Comparison of ENCODE assay signal across 8 mouse cellular contexts in the genomic region with DNA sequence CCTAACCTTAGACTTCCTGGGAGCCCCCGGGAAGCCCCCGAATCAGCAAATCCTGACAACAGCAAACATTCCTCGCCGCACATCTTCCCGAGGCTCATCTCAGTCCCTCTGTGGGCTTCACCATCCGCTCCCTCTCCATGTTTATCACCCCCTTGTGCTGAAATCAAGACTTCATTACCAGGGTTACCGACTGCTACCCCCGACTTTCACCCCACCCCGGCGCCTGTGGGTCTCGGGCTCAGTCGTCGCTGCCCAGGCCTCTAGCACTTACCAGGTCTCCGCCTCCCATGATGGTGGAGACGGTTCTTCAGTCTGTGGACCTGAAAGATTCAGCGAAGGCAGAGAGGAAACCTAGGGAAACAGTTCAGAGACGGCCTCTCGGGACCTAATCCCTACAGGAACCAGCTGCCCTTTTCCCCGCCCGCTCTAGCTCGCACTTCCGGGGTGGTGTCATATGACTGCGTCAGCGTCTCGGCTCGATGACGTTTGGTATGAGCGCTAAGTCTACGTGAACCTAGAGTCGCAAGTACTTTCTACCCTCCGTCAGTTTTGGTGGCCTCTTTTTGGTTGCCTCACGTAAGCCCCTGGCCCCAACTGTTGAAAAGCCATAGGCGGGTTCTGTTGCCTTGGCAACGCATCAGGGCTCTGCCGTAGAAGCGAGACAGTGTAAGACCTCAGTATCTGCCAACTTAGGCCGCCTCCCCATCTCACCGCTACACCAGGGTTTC. TPM values are rescaled to one million over a fixed set of nuclear protein-coding genes. Genes with fewer than 3 reads are reported as not detected.
DNase-seq lines count a peak whose midpoint lies in the region; ATAC-seq and TF ChIP-seq lines count a peak whose summit lies in the region.

A gene (minus strand): TSS at position 403 of the 728 bp plus-strand sequence.

- H3K9ac ChIP-seq in ES-E14 (ENCODE audit: insufficient read depth, low read depth, low read length, poor library complexity, severe bottlenecking), result peak within 1 kb of the TSS; percentile 87
- H3K9ac ChIP-seq in forebrain, embryonic 15.5 days (replicated peaks), result peak within 1 kb of the TSS; percentile 93

- no peaks in the 10 kb centered on the region for H3K9me3 ChIP-seq in ES-E14 (ENCODE audit: control insufficient read depth, insufficient read depth, low read depth, low read length)
- H3K9me3 ChIP-seq in forebrain, embryonic 15.5 days, result no peaks in the 10 kb centered on the region

- peak within 1 kb of the TSS; percentile 80 to 87 for H3K4me3 ChIP-seq in ES-E14 (ENCODE audit: insufficient read depth in 1 of 2, low read depth in 1 of 2, low read length in 2 of 2, poor library complexity in 1 of 2, severe bottlenecking in 1 of 2)
- H3K4me3 ChIP-seq in forebrain, embryonic 15.5 days, result peak within 1 kb of the TSS; percentile 77
- peak within 1 kb of the TSS; percentile 99 for H3K4me3 ChIP-seq in lung, adult 2 months (replicated peaks; ENCODE audit: extremely low read depth, low read depth, low read length)

- intact Hi-C loops in heart, postnatal 25 days (cut with DNase I), result loop anchor here (2.0 kb wide), 1 partner anchor 14 kb away; no protein-coding TSS in a partner anchor

- peak; percentile 95 for DNase-seq in ES-E14 (ENCODE audit: low read depth, low spot score)
- peak; percentile 94 for DNase-seq in cerebellum, adult 11-12 months
- peak; percentile 93 for DNase-seq in heart, postnatal 25 days (ENCODE audit: low spot score)
- DNase-seq in layer of hippocampus, adult 18-20 months (ENCODE audit: low spot score in 2 of 2), result peak; percentile 95 to 98
- DNase-seq in lung, adult 2 months, result peak; percentile 96
- peak; percentile 86 to 90 for DNase-seq in thymus, adult 18-20 months

- in situ Hi-C loops in ES-E14 (cut with MboI; ENCODE audit: low sequenced_read_pairs in 2 of 2, unreplicated experiment in 2 of 2), result no loop called here

- peak; percentile 98 for TF ChIP-seq POLR2A in lung, adult 2 months (IDR thresholded peaks at IDR 0.05; ENCODE audit: borderline replicate concordance, extremely low read depth, low read depth, low read length)

- H3K4me1 ChIP-seq in ES-E14 (ENCODE audit: control insufficient read depth in 2 of 2, insufficient read depth in 2 of 2, low read length in 2 of 2, poor library complexity in 1 of 2), result peaks cover 0 to 8% of the 10 kb centered on the region in 2 experiments; a peak in 2 of 4 replicates
- peaks cover 26% of the 10 kb centered on the region for H3K4me1 ChIP-seq in forebrain, embryonic 15.5 days
- H3K4me1 ChIP-seq in lung, adult 2 months (ENCODE audit: control insufficient read depth, insufficient read depth, low read length), result peaks cover 6% of the 10 kb centered on the region

- ATAC-seq in forebrain, embryonic 15.5 days (replicated peaks), result peak; percentile 97
- ATAC-seq in neutrophil, adult 5-6 weeks (ENCODE audit: extremely low read depth, insufficient number of reproducible peaks, low FRiP score, poor library complexity, severe bottlenecking), result peak; percentile 94

- H3K27me3 ChIP-seq in forebrain, embryonic 15.5 days, result no peaks in the 10 kb centered on the region

- peak within 1 kb of the TSS; percentile 34; the same call in 1 of the 2 replicates for H3K27ac ChIP-seq in ES-E14 (ENCODE audit: insufficient read depth, low read depth, low read length, poor library complexity, severe bottlenecking)
- H3K27ac ChIP-seq in forebrain, embryonic 15.5 days (replicated peaks), result peak within 1 kb of the TSS; percentile 91

- peak within 1 kb of the TSS; percentile 84 for H3K4me2 ChIP-seq in forebrain, embryonic 15.5 days (replicated peaks)

- WGBS in forebrain, embryonic 15.5 days, result 1% methylated on average over 38 of the region's 38 CpGs
- WGBS in lung, adult 2 months, result under 1% methylated on average over 38 of the region's 38 CpGs

- TF ChIP-seq CTCF in lung, adult 2 months (IDR thresholded peaks at IDR 0.05; ENCODE audit: insufficient read depth, low read length), result no peak

- H3K36me3 ChIP-seq in ES-E14 (ENCODE audit: control insufficient read depth, insufficient read depth, low read length, poor library complexity, severe bottlenecking), result peaks cover 17% of the 10 kb centered on the region; the same call in 1 of the 2 replicates
- H3K36me3 ChIP-seq in forebrain, embryonic 15.5 days, result peaks cover 22% of the 10 kb centered on the region

TF ChIP-seq in ES-E14, 5 proteins besides CTCF, POLR2A, EP300 and RAD21:
- TF ChIP-seq ZNF384 (IDR thresholded peaks at IDR 0.05; ENCODE audit: low read depth, low read length) (no peak), HCFC1 (IDR thresholded peaks at IDR 0.05; ENCODE audit: borderline replicate concordance, insufficient read depth, low read length) (peak; percentile 88), ZC3H11A (IDR thresholded peaks at IDR 0.05; ENCODE audit: borderline replicate concordance, low read depth, low read length) (no peak), CHD2 (IDR thresholded peaks at IDR 0.05; ENCODE audit: low read depth, low read length) (no peak)

RNA-seq across cellular contexts. Expression of the gene that starts here (rescaled TPM):
- 14.0 and 18.5 TPM in 2 replicates for total RNA-seq in ES-E14 (2012; rRNA removed)
- 18.0 and 18.6 TPM in 2 replicates for polyA plus RNA-seq in forebrain, embryonic 15.5 days (2015; fragmentation: Nextera tagmentation; extraction: Ambion mirVana)
- 1 to 10 TPM; 7.0 to 7.2 TPM for total RNA-seq in heart, postnatal 25 days (2021)
- 10 to 100 TPM; 18.6 to 23.2 TPM for total RNA-seq in layer of hippocampus, adult 18-20 months (2021)
- 7.0 and 11.6 TPM in 2 replicates for polyA plus RNA-seq in lung, adult 2 months (2012; rRNA removed)
- total RNA-seq in neutrophil, adult 5-6 weeks (2017), result 35.0 and 41.2 TPM in 2 replicates

Comparison
In these comparisons a context has a peak if more than half of its experiments do, and no peak if none do; other contexts are left out.
1. Peak in every context shown above with its lines: DNase-seq, ATAC-seq, H3K4me3 ChIP-seq and H3K27ac ChIP-seq.